Mouse (Mus musculus) granulocyte monocyte progenitor cell, adult 5-6 weeks (primary cell): ENCODE results near the gene Pde4c. TPM values are rescaled to one million over a fixed set of nuclear protein-coding genes. Genes with fewer than 3 reads are reported as not detected.

Experiments
- ATAC-seq: replicated peaks from 2 replicates; pipeline ENCODE4 v1.8.0; 2016; ENCODE audit warnings: mild to moderate bottlenecking, moderate TSS enrichment, inconsistent platforms; ENCODE audit not compliant: poor library complexity, severe bottlenecking
- total RNA-seq, 2 experiments: library from RNA; stranded (forward) in 1 of 2; stranded (reverse) in 1 of 2; fragments of 200-712, 200-1000 nt in 1 of 2; fragments of >200 nt in 1 of 2; fragmentation: Nextera tagmentation in 1 of 2; gene quantifications; 2 replicates each; pipeline ENCODE4 v1.2.3; 2014 to 2017

Pde4c gene
- total RNA-seq, 2 experiments from 2014 or later, result not detected

- peak; percentile 75 for ATAC-seq
These were observed 5.2 kb upstream of the Pde4c start, which contains the start of gene Gm3336 for GRCm38 (mm10) chr8:70718297-70718696. TSS of gene Gm3336 (plus strand) at chr8:70718543.

GRCm38 (mm10) chr8:70719796-70720270 lies 3.7 kb upstream of the Pde4c start:
- peak; percentile 42 for ATAC-seq

- ATAC-seq, result peak; percentile 52
These were observed 2.8 kb upstream of the Pde4c start for GRCm38 (mm10) chr8:70720739-70721138.

GRCm38 (mm10) chr8:70721601-70722000 lies 1.9 kb upstream of the Pde4c start:
- no peak for ATAC-seq

- ATAC-seq, result no peak
These were observed 696 bp downstream of the Pde4c start for GRCm38 (mm10) chr8:70724216-70724615.

- 0 out of 2 replicates have a peak, but pooled peaks have one; percentile 26 for ATAC-seq
These were observed 2.4 kb downstream of the Pde4c start for GRCm38 (mm10) chr8:70725792-70726447.

GRCm38 (mm10) chr8:70726721-70727120 lies 3.2 kb downstream of the Pde4c start:
- ATAC-seq, result no peak

- ATAC-seq, result peak; percentile 84
These were observed 6.4 kb downstream of the Pde4c start for GRCm38 (mm10) chr8:70729808-70730475.

GRCm38 (mm10) chr8:70730956-70731355 lies 7.4 kb downstream of the Pde4c start:
- ATAC-seq, result peak; percentile 57

- no peak for ATAC-seq
These were observed 14.2 kb downstream of the Pde4c start for GRCm38 (mm10) chr8:70737705-70738104.

- no peak for ATAC-seq
These were observed 14.7 kb downstream of the Pde4c start for GRCm38 (mm10) chr8:70738211-70738610.

GRCm38 (mm10) chr8:70741661-70742060 lies 18.1 kb downstream of the Pde4c start:
- no peak for ATAC-seq

- ATAC-seq, result no peak
These were observed 18.7 kb downstream of the Pde4c start for GRCm38 (mm10) chr8:70742176-70742575.

- ATAC-seq, result peak; percentile 44
These were observed 19.6 kb downstream of the Pde4c start for GRCm38 (mm10) chr8:70742981-70743655.

GRCm38 (mm10) chr8:70743656-70744590 lies 20.4 kb downstream of the Pde4c start:
- peak; percentile 26; the same call in 1 of the 2 replicates for ATAC-seq

GRCm38 (mm10) chr8:70744806-70745205 lies 21.3 kb downstream of the Pde4c start:
- ATAC-seq, result no peak

- ATAC-seq, result no peak
These were observed 22.2 kb downstream of the Pde4c start for GRCm38 (mm10) chr8:70745691-70746220.

- no peak for ATAC-seq
These were observed 23.2 kb downstream of the Pde4c start for GRCm38 (mm10) chr8:70746676-70747075.

GRCm38 (mm10) chr8:70747211-70747890 lies 23.8 kb downstream of the Pde4c start:
- ATAC-seq, result no peak
